Mouse (Mus musculus) mouse embryonic stem cell (cell line): Measurements from ENCODE around the gene Bcar3.

Source experiments
- in situ Hi-C, 2 experiments: fragments of 300-500 bp; cut with MboI; formaldehyde crosslinking; loops; 1 replicate in 1 of 2; 3 replicates in 1 of 2; pipeline ENCODE4 v1.14.3; 2019 to 2020; ENCODE audit warnings: low sequenced_read_pairs in 2 of 2, low pct_unique_long_range_greater_than_20kb in 1 of 2, mixed read lengths in 1 of 2; ENCODE audit not compliant: unreplicated experiment in 1 of 2

Bcar3 gene

GRCm38 (mm10) chr3:122540918-122541317 is 247.0 kb downstream of the Bcar3 start:
- in situ Hi-C loops = no loop called here

- in situ Hi-C loops = no loop called here
These were observed 251.4 kb downstream of the Bcar3 start for GRCm38 (mm10) chr3:122545346-122545745.

DNA sequence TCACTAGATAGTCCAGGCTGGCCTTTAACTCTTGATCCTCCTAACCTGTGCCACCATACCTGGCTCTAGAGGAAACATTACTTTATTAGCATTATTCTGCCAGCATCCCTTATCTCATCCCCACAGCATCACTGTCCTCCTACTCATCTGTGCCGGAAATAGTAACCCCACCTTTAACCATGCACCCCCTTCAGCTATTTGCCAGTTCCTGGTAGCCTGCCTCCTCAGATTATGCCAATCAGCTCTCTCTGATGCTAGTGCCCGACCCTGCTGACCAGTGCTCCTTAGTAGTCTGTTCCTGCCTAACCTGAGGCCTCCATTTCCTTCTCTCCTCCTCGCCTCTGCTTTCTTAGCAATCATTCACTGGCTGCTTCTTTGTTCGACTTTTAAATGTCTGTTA is 253.5 kb downstream of the Bcar3 start:
- in situ Hi-C loops = no loop called here

- in situ Hi-C loops = no loop called here
These were observed 257.2 kb downstream of the Bcar3 start for GRCm38 (mm10) chr3:122551174-122551573.

GRCm38 (mm10) chr3:122557766-122558165 is 263.8 kb downstream of the Bcar3 start:
- in situ Hi-C loops = no loop called here

DNA sequence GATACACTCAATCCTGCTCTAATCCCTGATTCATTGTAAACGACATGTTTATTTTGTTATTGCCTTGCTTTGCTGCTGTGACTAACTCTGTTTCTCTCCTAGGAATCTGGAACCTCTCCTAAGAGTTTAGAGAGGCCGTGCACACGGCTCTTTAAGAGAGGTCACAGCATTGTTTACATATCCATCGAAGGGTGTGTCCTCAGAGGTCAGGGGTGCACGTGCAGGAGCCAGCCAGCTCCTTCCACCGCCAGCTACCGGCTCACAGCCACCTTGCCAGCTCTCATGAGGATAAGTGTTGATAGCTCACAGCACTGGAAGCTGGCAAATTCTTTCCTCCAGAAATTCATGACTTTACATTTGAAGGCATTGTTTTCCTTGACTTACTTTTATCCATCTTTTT is 271.3 kb downstream of the Bcar3 start:
- in situ Hi-C loops = no loop called here

GRCm38 (mm10) chr3:122566112-122566511 is 272.2 kb downstream of the Bcar3 start:
- in situ Hi-C loops = no loop called here

DNA sequence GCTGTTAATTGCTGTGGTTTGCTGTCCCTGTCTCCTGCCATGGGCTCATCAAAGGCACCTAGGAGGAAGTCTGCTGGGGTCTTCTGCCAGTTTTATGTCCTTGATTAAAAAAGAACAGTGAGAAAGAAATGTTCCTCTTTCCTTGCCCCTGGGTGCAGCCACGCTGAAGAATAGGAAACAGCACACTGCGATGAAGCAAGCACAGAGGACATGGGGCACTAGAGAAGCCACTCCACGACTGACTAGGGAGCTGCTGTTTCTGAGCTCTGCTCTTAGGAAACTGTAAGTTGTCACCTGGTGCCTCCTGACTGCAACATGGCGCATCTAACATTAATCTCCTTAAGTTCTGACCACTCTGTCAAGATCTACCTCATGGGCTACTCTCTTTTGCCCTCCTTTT is 272.6 kb downstream of the Bcar3 start:
- in situ Hi-C loops = no loop called here

DNA sequence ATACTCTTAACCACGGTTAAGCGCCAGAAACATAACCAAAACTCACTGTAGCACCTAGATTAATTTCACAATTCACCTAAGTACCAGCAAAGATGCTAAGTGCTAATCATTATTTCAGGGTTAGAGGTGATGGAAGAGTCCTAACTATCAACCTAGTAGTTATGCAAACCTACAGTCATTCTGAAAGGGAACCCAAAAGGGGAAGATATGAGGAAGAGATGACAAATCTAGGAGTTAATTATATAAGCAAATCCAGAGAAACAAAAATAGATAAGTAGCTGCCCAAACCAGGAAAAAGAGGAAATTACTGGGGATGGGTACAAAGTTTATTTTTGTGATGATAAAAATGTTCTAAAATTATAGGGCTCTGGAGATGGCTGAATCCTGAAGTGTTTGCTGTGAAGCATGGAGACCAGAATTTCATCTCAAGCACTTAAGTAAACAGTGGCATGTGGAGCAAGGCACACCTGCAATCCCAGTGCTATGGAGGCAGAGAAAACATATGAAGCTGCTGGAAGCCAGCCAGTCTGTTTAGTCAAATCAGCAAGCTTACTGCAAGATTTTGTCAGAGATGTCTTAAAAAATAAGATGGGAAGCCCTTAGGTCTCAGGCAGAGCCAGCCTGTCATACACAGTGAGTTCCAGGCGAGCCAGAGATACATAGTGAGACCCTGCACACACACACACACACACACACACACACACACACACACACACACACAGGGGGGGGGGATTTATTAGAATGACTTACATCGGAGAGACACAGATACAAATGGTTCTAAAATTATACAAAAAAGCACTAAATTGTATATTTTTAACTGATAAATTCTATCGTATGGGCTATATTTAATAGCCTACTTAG is 279.7 kb downstream of the Bcar3 start:
- in situ Hi-C loops = no loop called here

- in situ Hi-C loops = no loop called here
These were observed 281.0 kb downstream of the Bcar3 start for GRCm38 (mm10) chr3:122574921-122575320.

- in situ Hi-C loops = no loop called here
These were observed 283.4 kb downstream of the Bcar3 start for GRCm38 (mm10) chr3:122577360-122577759.
